Mouse (Mus musculus) ovary, postnatal 10 days (tissue): ENCODE results near the gene Ercc6l.

ENCODE experiments used
- DNase-seq: peaks from one replicate; pipeline ENCODE4 v3.0.0; 2022; ENCODE audit warnings: low spot score

The Ercc6l gene

GRCm38 (mm10) chrX:102156618-102157422, at the start of gene Ercc6l:
Ercc6l (minus strand) TSS chrX:102157091.
- peak; percentile 61 for DNase-seq

DNA sequence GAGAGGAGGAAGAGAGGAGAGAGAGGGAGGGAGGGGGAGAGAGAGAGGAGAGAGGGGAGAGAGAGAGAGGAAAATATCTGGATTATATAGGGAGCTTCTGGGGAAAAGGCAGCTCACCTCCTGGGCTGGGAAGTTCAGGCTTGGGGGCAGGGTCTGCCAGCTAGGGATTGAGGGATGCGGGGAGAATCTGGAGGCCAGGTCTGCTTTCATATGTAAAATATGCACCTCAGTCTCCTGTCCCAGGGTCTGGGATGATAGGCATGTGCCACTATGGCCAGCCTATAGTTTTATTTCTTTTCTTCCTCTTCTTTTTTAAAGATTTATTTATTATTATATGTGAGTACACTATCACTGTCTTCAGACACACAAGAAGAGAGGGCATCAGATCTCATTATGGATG, 33.9 kb upstream of the Ercc6l start:
- no peak for DNase-seq

DNA sequence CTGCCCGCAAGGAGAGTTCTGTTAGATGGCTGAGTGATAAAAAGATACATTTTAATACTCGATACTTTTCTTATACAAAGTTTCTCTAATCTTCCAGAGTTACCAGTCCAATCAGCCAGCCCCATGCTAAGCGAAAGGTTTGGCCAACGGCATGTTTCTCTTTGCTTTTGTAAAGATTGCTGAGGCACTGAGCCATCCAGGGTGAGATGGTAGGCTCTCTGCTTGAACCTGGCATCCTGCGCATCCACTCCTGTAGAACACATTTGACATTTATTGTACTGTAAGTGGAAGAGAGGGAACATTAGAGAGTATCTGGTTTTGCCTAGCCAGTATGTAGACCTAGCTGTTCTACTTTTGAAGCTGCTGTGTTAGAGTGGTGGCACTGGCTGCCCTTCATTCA, 32.7 kb upstream of the Ercc6l start:
- DNase-seq, result no peak

DNA sequence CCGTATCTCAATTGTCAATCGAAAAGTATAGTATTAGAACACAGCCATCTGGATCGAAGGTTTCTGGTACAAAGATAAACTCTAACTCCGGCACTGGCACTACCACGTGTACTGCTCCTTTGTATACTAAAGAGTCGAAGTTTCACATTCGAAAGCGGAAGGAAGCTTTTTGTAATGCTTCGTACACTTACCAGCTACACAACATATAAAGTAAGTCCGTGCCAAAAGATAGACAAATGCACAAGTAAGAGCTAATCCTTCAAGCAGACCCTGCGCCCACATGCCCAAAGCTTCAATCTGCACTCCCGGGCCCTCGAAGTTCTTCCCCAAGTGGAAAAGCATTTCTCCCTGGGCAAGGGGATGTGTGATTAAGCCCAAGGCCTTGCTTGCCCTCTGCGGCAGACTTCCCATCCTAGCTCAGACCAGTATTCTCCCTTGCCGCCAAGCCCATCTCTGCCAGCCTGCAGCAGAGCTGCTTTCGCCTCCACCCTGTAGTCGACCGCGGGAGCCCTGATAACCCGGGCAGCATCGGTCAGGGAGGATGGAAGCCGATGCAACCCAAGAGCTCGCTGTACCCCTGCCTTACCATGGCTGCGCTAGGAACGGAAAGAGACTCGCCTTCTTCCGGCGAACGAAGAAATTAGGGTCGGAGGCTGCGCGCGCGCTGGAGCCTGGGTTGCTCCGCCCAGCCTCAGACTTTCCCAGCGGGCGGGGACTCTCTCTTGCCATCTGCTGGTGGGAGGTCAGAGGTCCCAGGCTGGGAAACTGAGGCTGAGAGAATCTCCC, 32.0 kb upstream of the Ercc6l start, which contains the start of gene Rps4x:
Gene Rps4x (minus strand): TSS at position 683 of the 786 bp plus-strand sequence.
- DNase-seq, result peak; percentile 56

GRCm38 (mm10) chrX:102187023-102187699, 30.3 kb upstream of the Ercc6l start:
- no peak for DNase-seq

- DNase-seq, result no peak
Observed at GRCm38 (mm10) chrX:102182575-102182974, 25.7 kb upstream of the Ercc6l start.

DNA sequence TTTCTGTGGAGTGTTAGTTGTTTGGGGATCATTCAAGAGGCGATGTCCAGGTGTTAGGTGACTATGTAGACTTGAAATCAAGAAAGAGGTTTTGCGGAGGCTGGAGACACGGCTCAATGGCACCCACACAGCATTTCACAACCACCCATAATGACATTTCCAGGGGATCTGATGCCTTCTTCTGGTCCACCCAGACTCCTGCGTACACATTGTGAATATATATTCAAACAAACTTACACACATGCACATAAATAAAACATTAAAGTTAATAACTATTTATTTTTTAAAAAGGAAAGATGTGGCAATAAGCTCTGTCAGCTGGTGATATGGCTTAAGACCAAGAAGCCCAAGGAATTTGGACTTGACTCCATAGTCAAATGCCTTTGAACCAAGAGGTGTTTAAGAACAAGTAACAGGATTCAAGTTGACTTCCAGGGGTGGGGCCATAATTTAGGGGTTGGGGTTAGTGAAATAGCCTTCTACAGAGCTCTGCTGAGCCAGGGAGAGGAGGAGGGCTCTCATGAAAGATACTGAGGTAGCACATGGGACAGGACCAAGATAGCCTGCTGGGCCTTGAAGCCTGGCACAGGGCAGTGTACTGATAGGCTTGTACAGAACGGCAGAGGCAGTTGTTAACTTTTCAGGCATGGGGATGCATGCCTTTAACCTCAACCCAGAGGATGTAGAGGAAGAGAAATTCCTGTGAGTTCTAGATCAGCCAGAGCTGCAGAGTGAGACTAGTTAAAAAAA, 18.8 kb upstream of the Ercc6l start:
- no peak for DNase-seq

DNA sequence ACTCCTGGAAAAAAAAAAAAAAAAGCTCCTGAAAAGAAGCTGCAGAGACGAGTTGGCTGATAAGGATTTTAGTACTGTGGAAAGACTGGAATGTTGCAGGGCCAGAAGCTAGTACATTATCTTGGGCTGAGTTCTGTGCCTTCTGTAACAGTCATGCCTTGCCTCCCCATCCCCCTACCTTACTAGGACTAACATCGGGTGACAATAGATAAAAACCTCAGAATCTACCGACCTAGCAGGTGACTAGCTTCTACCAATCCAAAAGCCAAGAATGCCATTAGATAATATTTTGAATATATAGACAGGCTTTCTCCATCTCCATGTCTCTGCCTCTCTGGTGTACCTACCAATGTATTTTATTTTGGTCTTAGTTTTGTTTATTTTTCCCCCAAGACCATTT, 14.0 kb upstream of the Ercc6l start:
- DNase-seq, result no peak

DNA sequence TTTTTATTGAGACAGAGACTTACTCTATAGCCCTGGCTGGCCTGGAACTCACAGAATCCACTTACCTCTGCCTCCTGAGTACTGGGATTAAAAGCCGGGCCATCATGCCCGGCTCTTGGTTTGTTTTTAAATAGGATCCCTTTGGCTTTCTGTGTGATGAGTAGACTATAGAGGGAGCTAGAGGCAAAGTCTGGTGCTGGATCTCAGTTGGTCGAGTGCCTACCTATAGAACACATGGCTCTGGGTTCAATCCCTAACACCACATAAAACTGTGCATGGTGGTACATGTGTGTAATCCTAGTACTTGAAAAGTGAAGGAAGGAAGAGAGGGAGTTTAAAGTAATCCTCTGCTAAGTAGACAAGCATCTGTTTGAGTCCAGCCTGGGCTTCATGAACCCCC, 13.2 kb upstream of the Ercc6l start:
- no peak for DNase-seq

DNA sequence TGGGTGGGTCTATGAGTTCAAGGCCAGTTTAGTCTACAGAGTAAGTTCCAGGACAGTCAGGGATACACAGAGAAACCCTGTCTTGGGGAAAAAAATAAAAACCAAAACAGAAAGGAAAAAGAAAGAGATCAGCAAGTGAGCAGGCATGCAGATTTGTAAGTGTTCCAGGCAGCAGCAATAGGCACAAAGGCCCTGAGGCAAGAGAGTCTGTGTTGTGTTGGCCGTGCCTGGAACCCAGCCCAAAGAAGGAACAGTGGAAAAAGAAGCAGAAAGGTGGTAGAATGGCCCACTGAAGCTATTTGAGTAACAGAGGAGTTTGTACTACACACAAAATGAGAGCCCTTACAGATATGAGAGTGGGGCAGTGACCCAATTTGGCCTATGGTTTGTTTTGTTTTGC, 12.8 kb upstream of the Ercc6l start:
- DNase-seq, result no peak

GRCm38 (mm10) chrX:102166986-102167385, 10.1 kb upstream of the Ercc6l start:
- DNase-seq, result no peak

GRCm38 (mm10) chrX:102166521-102166920, 9.6 kb upstream of the Ercc6l start:
- no peak for DNase-seq

- no peak for DNase-seq
Observed at GRCm38 (mm10) chrX:102163529-102163928, 6.6 kb upstream of the Ercc6l start.

- no peak for DNase-seq
Observed at GRCm38 (mm10) chrX:102163096-102163495, 6.2 kb upstream of the Ercc6l start.

GRCm38 (mm10) chrX:102160528-102160927, 3.6 kb upstream of the Ercc6l start:
- no peak for DNase-seq

- no peak for DNase-seq
Observed at GRCm38 (mm10) chrX:102159778-102160177, 2.9 kb upstream of the Ercc6l start.

- no peak for DNase-seq
Observed at GRCm38 (mm10) chrX:102157423-102157791, 516 bp upstream of the Ercc6l start.

- no peak for DNase-seq
Observed at GRCm38 (mm10) chrX:102141157-102141556, 15.7 kb downstream of the Ercc6l start.

- no peak for DNase-seq
Observed at GRCm38 (mm10) chrX:102121321-102121720, 35.6 kb downstream of the Ercc6l start.

- DNase-seq, result peak; percentile 67
Observed at GRCm38 (mm10) chrX:102119042-102119864, 37.6 kb downstream of the Ercc6l start, which contains the start of gene Pin4. Pin4 (plus strand) TSS chrX:102119447.

DNA sequence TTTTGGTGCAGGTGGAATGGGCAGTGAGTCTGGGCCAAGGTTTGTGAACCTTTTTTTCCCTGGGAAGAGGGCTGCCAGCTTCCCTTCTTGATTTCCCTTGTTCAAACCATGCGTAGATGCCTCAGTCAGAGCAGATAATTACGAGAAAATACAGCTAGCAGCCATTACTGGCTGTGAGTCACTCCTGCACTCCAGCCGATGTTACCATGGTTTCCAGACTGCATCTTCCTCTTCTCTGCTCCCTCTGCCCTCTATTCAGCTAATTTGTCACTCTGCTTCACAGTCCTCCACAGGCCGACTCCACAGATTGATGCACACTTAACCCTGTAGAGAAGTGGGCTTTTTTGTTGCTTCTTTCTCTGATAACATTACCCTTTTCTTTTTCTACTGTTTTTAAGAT, 41.2 kb downstream of the Ercc6l start:
- no peak for DNase-seq
